In genomic region chr17:84272557-84273261, GRCm38 (mm10) we compare ENCODE assay signal across 9 mouse cellular contexts.
DNase-seq lines count a peak whose midpoint lies in the region; ATAC-seq lines count a peak whose summit lies in the region.
"Had no signal": no experiment of that assay in that cellular context is flagged by ENCODE, and none has a peak within 500 bp of the region (broad histone marks: within the 10 kb centered on the region; RNA-seq: fewer than 3 reads in every experiment).

No protein-coding gene starts in this region.

- peak; percentile 46 to 77 for DNase-seq in frontal cortex, adult 2 months (ENCODE audit: extremely low spot score in 1 of 2, low spot score in 1 of 2)
- no peak for DNase-seq in frontal cortex, postnatal 25 days (ENCODE audit: low spot score in 2 of 2)
- peak; percentile 69 for DNase-seq in right cerebral cortex, adult 18-20 months
- DNase-seq in right cerebral cortex, postnatal 4 days = no peak
- peak; percentile 41 for DNase-seq in induced T-regulatory cell, adult 2 months (ENCODE audit: low read depth)
- DNase-seq in right cerebral cortex, postnatal 10 days (ENCODE audit: low spot score in 2 of 2) = peak; percentile 58 to 68
- DNase-seq in gastrocnemius, postnatal 25 days = no peak

- 75% methylated on average over 5 of the region's 5 CpGs for WGBS in midbrain, embryonic 15.5 days

- no peaks in the 10 kb centered on the region for H3K9me3 ChIP-seq in midbrain, embryonic 15.5 days
- H3K9me3 ChIP-seq: G1E had no signal

- H3K4me3 ChIP-seq in midbrain, embryonic 15.5 days = no peak overlapping the region

- H3K36me3 ChIP-seq in midbrain, embryonic 15.5 days (replicated peaks) = no peaks in the 10 kb centered on the region

- H3K4me1 ChIP-seq in midbrain, embryonic 15.5 days = peaks cover 11% of the 10 kb centered on the region

- ATAC-seq in midbrain, embryonic 15.5 days (replicated peaks) = no peak

- no peak overlapping the region for H3K4me2 ChIP-seq in midbrain, embryonic 15.5 days

- no peak overlapping the region for H3K27ac ChIP-seq in midbrain, embryonic 15.5 days

- no peaks in the 10 kb centered on the region for H3K27me3 ChIP-seq in midbrain, embryonic 15.5 days (replicated peaks)

- H3K9ac ChIP-seq in midbrain, embryonic 15.5 days = no peak overlapping the region

Comparison
In these comparisons a context has a peak if more than half of its experiments do, and no peak if none do; other contexts are left out.
1. DNase-seq: peak in frontal cortex, adult 2 months (2 of 2), right cerebral cortex, adult 18-20 months (single experiment), induced T-regulatory cell, adult 2 months (single experiment) and right cerebral cortex, postnatal 10 days (2 of 2); none in frontal cortex, postnatal 25 days (0 of 2), right cerebral cortex, postnatal 4 days (single experiment) and gastrocnemius, postnatal 25 days (single experiment).